Mouse (Mus musculus): ENCODE results near the gene Pde4b.

DNA sequence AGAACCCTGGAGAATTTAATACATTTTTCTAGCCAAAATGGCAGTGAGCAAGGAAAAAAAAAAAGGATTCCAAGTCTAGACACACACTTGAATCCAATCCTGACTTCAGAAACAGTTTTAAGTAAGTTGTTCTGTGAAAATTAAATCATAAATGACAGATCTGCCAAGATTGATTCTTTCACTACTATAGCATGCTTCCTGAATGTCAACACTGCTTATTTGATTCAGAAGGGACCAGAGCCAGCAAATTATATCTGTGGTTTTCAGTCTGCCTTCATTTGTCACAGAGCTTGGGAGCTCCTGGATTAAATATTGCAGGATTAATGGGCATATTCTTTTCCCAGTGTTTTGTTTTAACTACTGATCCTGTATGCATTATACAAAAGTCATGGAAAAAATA is 223.3 kb downstream of the Pde4b start:
- TF ChIP-seq HCFC1 (IDR thresholded peaks at IDR 0.05; ENCODE audit: borderline replicate concordance, insufficient read depth, low read length) (no peak), ZNF384 (IDR thresholded peaks at IDR 0.05; ENCODE audit: low read depth, low read length) (no peak), ZC3H11A (IDR thresholded peaks at IDR 0.05; ENCODE audit: borderline replicate concordance, low read depth, low read length) (no peak), CHD2 (IDR thresholded peaks at IDR 0.05; ENCODE audit: low read depth, low read length) (no peak), MAFK (IDR thresholded peaks at IDR 0.05; ENCODE audit: insufficient read depth, low read depth, low read length) (no peak)
